14 mouse cellular contexts compared by ENCODE assay signal in the genomic region with DNA sequence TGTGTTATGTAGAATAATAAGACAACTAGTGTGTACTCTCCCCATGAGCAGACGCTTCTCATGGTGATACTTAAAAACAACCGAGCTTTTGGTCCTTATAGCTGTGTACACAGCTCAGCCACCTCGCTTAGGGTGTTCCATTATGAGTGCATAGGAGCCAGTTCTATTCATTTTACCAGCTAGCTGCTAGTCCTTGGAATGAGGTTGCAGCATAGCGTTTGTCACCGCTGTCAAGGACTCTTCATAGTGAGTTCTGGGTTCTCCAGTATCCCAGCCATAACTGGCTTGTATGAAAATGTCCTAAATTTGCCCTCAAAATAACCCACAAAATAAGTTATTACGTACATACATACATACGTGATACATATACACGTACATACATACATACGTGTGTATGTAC.
"Had no signal": no experiment of that assay in that cellular context is flagged by ENCODE, and none has a peak within 500 bp of the region (broad histone marks: within the 10 kb centered on the region; RNA-seq: fewer than 3 reads in every experiment).

No protein-coding gene starts in this region.

- H3K9ac ChIP-seq: liver, embryonic 15.5 days; liver, postnatal 0 days; lung, embryonic 15.5 days; midbrain, embryonic 12.5 days; midbrain, embryonic 15.5 days; neural tube, embryonic 12.5 days had no signal

- H3K4me2 ChIP-seq: liver, embryonic 15.5 days; lung, embryonic 15.5 days; midbrain, embryonic 12.5 days; midbrain, embryonic 15.5 days; neural tube, embryonic 12.5 days had no signal

- H3K9me3 ChIP-seq: liver, embryonic 15.5 days; lung, embryonic 15.5 days; megakaryocyte, embryonic 14.5 days; midbrain, embryonic 12.5 days; midbrain, embryonic 15.5 days; neural tube, embryonic 12.5 days had no signal

- H3K4me3 ChIP-seq: liver, embryonic 15.5 days; lung, embryonic 15.5 days; midbrain, embryonic 12.5 days; midbrain, embryonic 15.5 days; neural tube, embryonic 12.5 days had no signal

- H3K27ac ChIP-seq: liver, embryonic 15.5 days; lung, embryonic 15.5 days; macrophage; midbrain, embryonic 12.5 days; midbrain, embryonic 15.5 days; neural tube, embryonic 12.5 days had no signal

- DNase-seq: liver, postnatal 0 days; lung, adult 2 months; lung, postnatal 10 days; right cerebral cortex, postnatal 14 days; thymus, adult 18-20 months; thymus, postnatal 14 days; thymus, postnatal 36 days had no signal

- H3K27me3 ChIP-seq: liver, embryonic 15.5 days; lung, embryonic 15.5 days; megakaryocyte, embryonic 14.5 days; midbrain, embryonic 12.5 days; midbrain, embryonic 15.5 days; neural tube, embryonic 12.5 days had no signal

- H3K36me3 ChIP-seq: midbrain, embryonic 15.5 days had no signal
